Mouse (Mus musculus) olfactory bulb, adult 2 months (tissue): ENCODE results near the gene Irf7.

Experiments used
- CTCF ChIP-seq: fragments of 200-500 bp; IDR thresholded peaks from 2 replicates; pipeline ENCODE4 v1.5.1; 2012; ENCODE audit warnings: low read depth, mild to moderate bottlenecking, low read length, moderate library complexity; ENCODE audit not compliant: insufficient read depth
- POLR2A ChIP-seq: fragments of 200-500 bp; IDR thresholded peaks from 2 replicates; pipeline ENCODE4 v1.6.1; 2012; ENCODE audit warnings: mild to moderate bottlenecking, low read depth, low read length, moderate library complexity; ENCODE audit not compliant: insufficient read depth

- TF ChIP-seq POLR2A = no peak
- TF ChIP-seq CTCF = no peak
These were observed 10.1 kb downstream of the Irf7 start for GRCm38 (mm10) chr7:141256159-141256558.
